Mouse (Mus musculus): ENCODE measurements around the gene 9230112D13Rik. TPM values are rescaled to one million over a fixed set of nuclear protein-coding genes. Genes with fewer than 3 reads are reported as not detected.
A peak's percentile ranks its signal among the peaks of the same experiment; 100 is the strongest.

Gene 9230112D13Rik
- polyA plus RNA-seq, 1 experiment = not detected

DNA sequence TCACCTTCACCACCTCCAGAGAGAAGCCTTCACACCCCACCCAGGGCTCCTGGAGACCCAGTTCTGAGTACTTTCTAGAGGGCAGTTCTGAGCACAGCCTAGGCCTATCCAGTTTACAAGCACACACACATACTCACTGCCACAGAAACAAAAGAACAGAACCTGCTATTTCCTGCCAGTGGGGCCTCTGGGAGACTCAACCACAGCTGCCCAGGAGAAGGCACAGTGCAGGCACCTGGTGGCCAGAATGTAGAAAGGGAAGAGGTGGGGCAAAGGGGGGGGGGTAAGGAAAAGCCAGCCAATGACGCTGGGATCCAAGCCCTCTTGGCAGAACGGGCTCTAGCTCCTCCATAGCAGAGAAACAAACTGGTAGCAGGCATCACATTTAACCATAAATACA is 39.8 kb upstream of the 9230112D13Rik start:
- H3K4me3 ChIP-seq (ENCODE audit: insufficient read depth, low read length) = no peak overlapping the region
- no peak overlapping the region for H3K27ac ChIP-seq (ENCODE audit: insufficient read depth, low read length)
- H3K4me1 ChIP-seq (ENCODE audit: control insufficient read depth, insufficient read depth, low read length) = no peaks in the 10 kb centered on the region
- TF ChIP-seq CTCF (IDR thresholded peaks at IDR 0.05; ENCODE audit: extremely low read depth, insufficient read depth, low read length) (no peak), POLR2A (IDR thresholded peaks at IDR 0.05; ENCODE audit: extremely low read depth, insufficient read depth, low read length) (no peak)

DNA sequence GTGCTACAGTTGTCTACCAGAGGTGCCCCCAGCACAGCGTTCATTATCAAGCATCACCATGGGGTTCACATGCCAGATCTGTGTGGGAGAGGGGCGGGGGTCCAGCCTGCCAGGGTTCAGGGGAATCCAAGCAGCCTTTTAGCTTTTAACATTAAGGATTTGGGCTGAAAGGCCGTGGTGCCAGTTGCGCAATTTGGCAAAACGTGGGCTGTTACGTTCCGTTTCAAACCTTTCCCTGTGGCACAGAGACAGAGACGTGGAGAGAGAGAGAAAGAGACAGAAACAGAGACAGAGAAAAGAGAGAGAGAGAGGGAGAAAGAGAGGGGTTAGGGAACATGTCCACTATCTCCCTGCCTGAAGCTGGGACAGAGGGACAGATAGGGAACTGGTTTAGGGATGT is 39.0 kb upstream of the 9230112D13Rik start:
- Histone ChIP-seq H3K27ac (ENCODE audit: insufficient read depth, low read length) (no peak overlapping the region), H3K4me1 (ENCODE audit: control insufficient read depth, insufficient read depth, low read length) (no peaks in the 10 kb centered on the region), H3K4me3 (ENCODE audit: insufficient read depth, low read length) (no peak overlapping the region)
- no peak for TF ChIP-seq CTCF (IDR thresholded peaks at IDR 0.05; ENCODE audit: extremely low read depth, insufficient read depth, low read length)
- no peak for TF ChIP-seq POLR2A (IDR thresholded peaks at IDR 0.05; ENCODE audit: extremely low read depth, insufficient read depth, low read length)

DNA sequence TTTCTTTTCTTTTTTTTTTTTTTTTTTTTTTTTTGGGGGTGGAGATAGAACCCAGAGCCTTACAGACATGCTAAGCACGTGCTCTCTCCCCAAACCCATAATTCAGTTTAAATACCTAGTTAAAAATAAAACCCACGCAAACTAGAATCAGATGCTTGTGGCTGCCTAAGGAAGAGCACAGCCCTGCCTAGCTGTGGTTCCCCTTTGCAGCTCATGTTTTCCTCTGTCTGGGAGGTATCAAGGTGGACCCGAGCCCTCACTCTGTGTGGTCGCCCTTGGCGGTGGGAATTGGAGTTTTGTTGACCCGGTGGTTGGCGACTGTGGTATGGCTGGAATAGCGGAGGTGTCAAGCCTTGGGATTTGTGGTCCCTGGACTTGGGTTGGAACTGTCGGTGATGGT is 36.3 kb upstream of the 9230112D13Rik start:
- Histone ChIP-seq H3K27ac (ENCODE audit: insufficient read depth, low read length) (no peak overlapping the region), H3K4me3 (ENCODE audit: insufficient read depth, low read length) (no peak overlapping the region), H3K4me1 (ENCODE audit: control insufficient read depth, insufficient read depth, low read length) (no peaks in the 10 kb centered on the region)
- no peak for TF ChIP-seq CTCF (IDR thresholded peaks at IDR 0.05; ENCODE audit: extremely low read depth, insufficient read depth, low read length)
- TF ChIP-seq POLR2A (IDR thresholded peaks at IDR 0.05; ENCODE audit: extremely low read depth, insufficient read depth, low read length) = no peak

DNA sequence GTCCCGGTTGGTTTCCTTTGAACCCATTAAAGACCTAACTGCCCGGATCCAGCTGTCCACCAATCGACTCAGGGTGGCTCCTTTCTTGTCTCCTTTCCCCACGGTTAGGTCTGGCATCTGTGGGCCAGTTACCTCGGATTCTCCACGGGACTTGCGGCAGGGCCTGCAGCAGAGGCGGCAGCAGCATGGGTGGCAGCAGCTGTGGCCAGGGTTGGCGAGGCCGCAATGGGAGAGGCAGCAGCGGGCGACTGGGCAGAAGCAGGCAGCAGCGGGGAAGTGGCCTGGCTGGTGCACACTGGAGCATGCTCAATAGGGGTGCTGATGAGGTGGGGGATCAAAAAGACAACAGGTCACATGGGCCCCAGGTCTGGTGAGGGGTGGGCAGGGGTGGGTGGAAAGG is 32.6 kb upstream of the 9230112D13Rik start:
- Histone ChIP-seq H3K27ac (ENCODE audit: insufficient read depth, low read length) (no peak overlapping the region), H3K4me1 (ENCODE audit: control insufficient read depth, insufficient read depth, low read length) (no peaks in the 10 kb centered on the region)
- TF ChIP-seq POLR2A (IDR thresholded peaks at IDR 0.05; ENCODE audit: extremely low read depth, insufficient read depth, low read length) (no peak), CTCF (IDR thresholded peaks at IDR 0.05; ENCODE audit: extremely low read depth, insufficient read depth, low read length) (no peak)

DNA sequence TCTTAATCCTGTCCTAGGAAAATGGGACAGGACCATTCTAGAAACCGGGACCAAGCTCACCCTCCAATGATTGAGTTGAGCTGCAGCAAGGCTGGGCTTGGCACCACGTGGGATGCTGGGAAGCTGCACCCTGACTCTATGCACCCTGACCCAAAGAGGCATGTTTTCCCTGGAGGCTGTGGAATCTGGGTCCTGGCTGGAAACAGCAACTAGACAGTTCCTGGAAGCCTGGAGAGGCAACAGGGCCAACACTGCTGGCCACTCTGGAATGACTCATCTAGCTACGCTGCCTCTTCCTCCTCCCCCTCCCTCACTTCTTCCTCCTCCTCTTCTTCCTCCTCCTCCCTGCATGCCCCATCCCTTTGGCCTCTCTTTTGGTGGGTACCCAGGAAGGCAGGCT is 31.4 kb upstream of the 9230112D13Rik start:
- H3K4me3 ChIP-seq (ENCODE audit: insufficient read depth, low read length) = no peak overlapping the region
- TF ChIP-seq POLR2A (IDR thresholded peaks at IDR 0.05; ENCODE audit: extremely low read depth, insufficient read depth, low read length) = no peak
- no peak for TF ChIP-seq CTCF (IDR thresholded peaks at IDR 0.05; ENCODE audit: extremely low read depth, insufficient read depth, low read length)
- no peaks in the 10 kb centered on the region for H3K4me1 ChIP-seq (ENCODE audit: control insufficient read depth, insufficient read depth, low read length)
- H3K27ac ChIP-seq (ENCODE audit: insufficient read depth, low read length) = no peak overlapping the region

More for the DNA sequence above, 32.6 kb upstream of the 9230112D13Rik start:
- H3K4me3 ChIP-seq (ENCODE audit: insufficient read depth, low read length) = no peak overlapping the region

DNA sequence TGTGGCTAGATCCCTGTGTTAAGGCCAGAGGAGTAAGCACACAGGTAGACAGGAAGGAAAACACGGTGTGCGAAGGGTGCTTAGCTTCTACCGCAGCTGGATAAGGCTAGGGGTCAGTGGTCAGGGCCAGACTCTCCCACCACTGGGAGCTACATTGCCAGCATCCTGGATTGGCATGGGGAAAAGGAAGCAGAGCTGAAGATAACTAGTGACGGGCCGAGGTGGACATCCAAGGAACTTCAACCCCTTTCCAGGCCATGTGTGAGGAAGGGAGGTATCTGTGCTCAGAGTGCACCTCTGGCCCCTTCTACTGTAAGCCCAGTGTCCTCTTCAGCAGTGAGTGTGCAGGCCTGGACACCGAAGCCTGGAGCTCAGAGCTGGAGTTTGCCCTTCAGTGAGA is 30.9 kb upstream of the 9230112D13Rik start:
- H3K4me3 ChIP-seq (ENCODE audit: insufficient read depth, low read length) = no peak overlapping the region
- no peak overlapping the region for H3K27ac ChIP-seq (ENCODE audit: insufficient read depth, low read length)
- H3K4me1 ChIP-seq (ENCODE audit: control insufficient read depth, insufficient read depth, low read length) = no peaks in the 10 kb centered on the region
- no peak for TF ChIP-seq POLR2A (IDR thresholded peaks at IDR 0.05; ENCODE audit: extremely low read depth, insufficient read depth, low read length)
- no peak for TF ChIP-seq CTCF (IDR thresholded peaks at IDR 0.05; ENCODE audit: extremely low read depth, insufficient read depth, low read length)

DNA sequence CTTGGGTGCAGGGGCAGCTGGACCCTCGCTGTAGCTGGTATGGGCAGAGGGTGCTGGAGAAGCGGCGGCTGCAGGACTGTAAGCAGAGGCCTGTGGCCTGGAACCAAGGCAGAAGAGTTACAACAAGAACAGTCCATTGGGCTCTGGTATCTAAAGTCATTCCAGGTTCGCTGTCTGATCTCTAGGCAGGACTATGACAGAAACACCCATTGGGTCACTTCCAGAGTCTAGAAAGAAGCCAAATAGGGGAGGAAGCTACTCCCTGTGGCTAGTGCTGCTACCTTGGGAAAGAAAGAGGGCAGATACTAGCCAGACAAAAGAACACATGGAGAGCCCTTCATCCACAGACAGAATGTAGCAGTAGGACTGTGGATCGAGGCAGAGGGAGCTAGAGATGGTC is 29.6 kb upstream of the 9230112D13Rik start:
- no peak for TF ChIP-seq CTCF (IDR thresholded peaks at IDR 0.05; ENCODE audit: extremely low read depth, insufficient read depth, low read length)
- no peak for TF ChIP-seq POLR2A (IDR thresholded peaks at IDR 0.05; ENCODE audit: extremely low read depth, insufficient read depth, low read length)
- Histone ChIP-seq H3K4me3 (ENCODE audit: insufficient read depth, low read length) (no peak overlapping the region), H3K4me1 (ENCODE audit: control insufficient read depth, insufficient read depth, low read length) (no peaks in the 10 kb centered on the region), H3K27ac (ENCODE audit: insufficient read depth, low read length) (no peak overlapping the region)

DNA sequence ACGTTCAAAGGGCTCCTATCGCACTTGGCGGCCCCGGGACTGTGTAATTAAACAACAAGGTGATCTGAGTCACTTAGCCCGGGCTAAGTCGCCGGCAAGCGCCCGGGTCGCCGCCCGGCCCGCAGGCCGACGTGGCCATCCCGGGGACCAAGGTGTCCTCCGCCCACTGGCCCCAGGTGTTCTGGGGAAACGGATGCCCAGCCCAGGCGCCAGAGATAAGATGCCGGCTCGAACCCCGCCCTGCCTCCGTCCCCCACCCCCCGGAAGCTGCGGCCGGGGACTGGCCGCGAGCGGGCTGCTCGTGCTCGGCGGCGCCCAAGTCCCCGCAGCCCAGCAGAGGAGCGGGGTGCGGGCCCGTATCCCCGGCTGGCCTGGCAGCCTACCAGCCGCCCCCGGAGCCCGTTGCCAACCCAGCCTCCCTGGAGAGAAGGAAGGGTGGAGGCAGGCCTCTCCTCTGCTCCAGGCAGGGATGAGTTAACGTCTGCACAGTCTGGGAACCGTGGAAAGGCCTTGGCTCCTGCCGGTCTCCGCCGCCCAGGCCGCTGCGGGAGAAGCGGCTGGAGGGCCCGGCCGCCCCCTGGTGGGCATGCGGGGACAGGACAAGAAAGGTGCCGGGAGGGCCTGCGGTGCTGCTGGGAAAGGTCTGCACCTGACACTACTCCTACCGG is 26.5 kb upstream of the 9230112D13Rik start:
- H3K4me3 ChIP-seq (ENCODE audit: insufficient read depth, low read length) = peak overlapping the region; percentile 69
- TF ChIP-seq POLR2A (IDR thresholded peaks at IDR 0.05; ENCODE audit: extremely low read depth, insufficient read depth, low read length) = 0 out of 2 replicates have a peak, but pooled peaks have one; percentile 40
- TF ChIP-seq CTCF (IDR thresholded peaks at IDR 0.05; ENCODE audit: extremely low read depth, insufficient read depth, low read length) = peak; percentile 51
- H3K27ac ChIP-seq (ENCODE audit: insufficient read depth, low read length) = peak overlapping the region; percentile 91
- no peaks in the 10 kb centered on the region for H3K4me1 ChIP-seq (ENCODE audit: control insufficient read depth, insufficient read depth, low read length)

DNA sequence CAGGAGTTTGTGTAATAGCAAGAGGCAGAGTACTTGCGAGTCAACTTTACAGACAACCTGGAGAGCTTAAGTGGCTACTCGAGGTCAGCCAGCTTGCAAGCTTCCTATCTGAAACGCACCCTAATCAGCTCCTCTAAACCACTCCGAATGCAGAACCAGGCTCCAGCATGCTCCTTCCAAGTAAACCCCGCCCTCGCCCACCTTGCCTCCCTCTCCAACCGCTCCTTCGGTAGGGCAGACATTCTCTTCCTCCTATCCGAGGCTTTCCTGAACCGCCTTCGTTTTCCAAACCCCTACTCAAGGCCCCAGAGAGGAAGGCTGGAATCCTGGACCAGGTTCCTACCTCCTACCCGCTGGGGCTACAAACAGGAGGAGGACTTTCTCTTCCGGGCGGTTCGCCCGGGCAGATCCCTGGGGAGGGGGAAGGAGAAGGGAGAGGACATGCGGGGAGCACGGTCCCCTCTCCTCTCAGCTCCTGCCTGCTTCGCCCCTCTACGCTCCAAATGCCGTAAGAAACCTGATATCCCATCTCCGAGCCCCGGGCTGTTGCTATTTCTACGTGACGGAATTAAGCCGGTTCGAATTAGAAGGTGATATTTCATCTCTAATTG is 25.9 kb upstream of the 9230112D13Rik start:
- H3K4me3 ChIP-seq (ENCODE audit: insufficient read depth, low read length) = peak overlapping the region; percentile 69
- TF ChIP-seq POLR2A (IDR thresholded peaks at IDR 0.05; ENCODE audit: extremely low read depth, insufficient read depth, low read length) = peak; percentile 57; the same call in 1 of the 2 replicates
- TF ChIP-seq CTCF (IDR thresholded peaks at IDR 0.05; ENCODE audit: extremely low read depth, insufficient read depth, low read length) = no peak
- H3K27ac ChIP-seq (ENCODE audit: insufficient read depth, low read length) = peak overlapping the region; percentile 91
- H3K4me1 ChIP-seq (ENCODE audit: control insufficient read depth, insufficient read depth, low read length) = no peaks in the 10 kb centered on the region

DNA sequence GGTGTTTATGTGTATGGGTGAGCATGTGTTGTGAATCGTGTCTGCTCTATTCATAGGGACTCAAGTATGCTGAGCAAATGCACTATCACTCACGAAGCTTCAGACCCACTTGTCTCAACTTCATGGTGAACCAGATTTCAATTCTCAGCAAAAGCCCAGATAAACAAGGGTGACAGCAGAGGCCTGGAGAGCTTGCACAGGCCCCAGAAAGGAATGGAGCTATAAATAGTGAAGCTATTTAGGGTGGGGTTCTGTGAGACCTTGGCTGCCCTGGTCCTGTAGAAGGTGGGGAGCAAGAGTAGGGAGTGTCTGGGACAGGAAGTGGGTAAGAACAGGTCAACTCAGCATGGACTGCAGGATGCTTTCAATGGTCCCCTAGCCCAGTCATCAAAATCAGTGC is 21.9 kb upstream of the 9230112D13Rik start:
- Histone ChIP-seq H3K4me3 (ENCODE audit: insufficient read depth, low read length) (no peak overlapping the region), H3K4me1 (ENCODE audit: control insufficient read depth, insufficient read depth, low read length) (no peaks in the 10 kb centered on the region), H3K27ac (ENCODE audit: insufficient read depth, low read length) (no peak overlapping the region)
- TF ChIP-seq POLR2A (IDR thresholded peaks at IDR 0.05; ENCODE audit: extremely low read depth, insufficient read depth, low read length) (no peak), CTCF (IDR thresholded peaks at IDR 0.05; ENCODE audit: extremely low read depth, insufficient read depth, low read length) (no peak)
